Mouse (Mus musculus) embryo, embryonic 10 days (tissue): ENCODE measurements at regions not wholly inside any gene's neighbourhood (a gene's known extent, or its start where the extent isn't known, plus 50 kb on each side); places are given as distances from the start of the nearest gene placed in this dataset.

Experiments
- DNase-seq: peaks from one replicate; pipeline ENCODE4 v3.0.0-alpha.2; 2015; ENCODE audit warnings: low spot score

DNA sequence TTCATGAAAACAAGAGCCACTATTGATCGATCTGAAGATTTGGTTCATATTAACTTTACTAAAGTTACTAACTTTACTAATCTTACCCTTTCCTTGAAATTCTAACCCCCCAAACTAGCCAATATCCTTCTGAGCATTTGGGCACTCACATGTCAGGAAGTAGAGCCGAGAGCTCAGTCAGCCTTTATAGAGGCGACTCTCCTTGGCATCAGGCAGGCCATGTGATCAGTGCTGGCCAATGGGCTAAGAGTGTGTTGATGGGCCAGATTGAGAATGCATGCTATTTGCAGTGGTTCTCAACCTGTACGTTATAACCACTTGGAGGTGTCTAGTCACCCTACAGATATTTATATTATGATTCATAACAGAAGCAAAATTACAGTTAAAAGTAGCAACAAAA, 69.6 kb upstream of the Slc35b4 start:
- DNase-seq = no peak

DNA sequence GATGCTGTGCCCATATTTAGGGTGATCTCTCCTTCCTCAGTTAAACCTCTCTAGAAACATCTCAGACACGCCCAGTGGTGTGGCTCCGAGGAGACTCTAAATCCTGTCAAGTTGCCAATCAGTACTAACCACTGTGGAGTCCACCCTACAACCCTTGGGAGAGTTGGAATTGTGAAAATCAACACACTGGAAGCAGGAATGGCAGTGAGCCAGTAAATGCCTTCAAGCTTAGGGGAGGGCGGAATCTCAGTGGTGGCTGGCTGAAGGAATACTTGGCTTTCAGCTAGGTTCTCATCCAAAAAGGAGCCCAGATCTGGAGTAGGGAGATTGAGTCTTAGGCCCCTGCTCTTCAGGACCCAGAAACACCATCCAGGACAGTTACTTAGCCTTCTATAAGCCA, 66.1 kb upstream of the Slc35b4 start:
- no peak for DNase-seq

DNA sequence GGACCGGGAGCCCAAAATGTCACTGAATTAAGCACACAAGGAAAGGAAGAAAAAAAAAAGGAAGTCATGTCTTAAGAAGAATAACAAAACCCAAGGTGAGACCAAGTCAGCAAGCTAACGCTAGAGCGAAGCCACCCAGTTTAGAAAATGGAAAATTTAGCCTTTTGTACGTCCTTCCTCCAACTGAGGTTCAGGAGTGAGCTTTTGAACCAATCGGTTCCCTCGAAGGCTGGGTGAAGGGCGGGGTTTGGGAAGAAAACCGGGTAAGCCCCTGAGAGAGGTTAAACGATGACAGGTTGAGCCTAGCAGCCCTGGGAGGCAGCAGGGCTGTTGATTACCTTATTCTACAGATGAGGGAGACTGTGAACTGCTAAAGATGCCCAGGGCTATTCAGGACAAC, 65.6 kb upstream of the Slc35b4 start:
- no peak for DNase-seq

DNA sequence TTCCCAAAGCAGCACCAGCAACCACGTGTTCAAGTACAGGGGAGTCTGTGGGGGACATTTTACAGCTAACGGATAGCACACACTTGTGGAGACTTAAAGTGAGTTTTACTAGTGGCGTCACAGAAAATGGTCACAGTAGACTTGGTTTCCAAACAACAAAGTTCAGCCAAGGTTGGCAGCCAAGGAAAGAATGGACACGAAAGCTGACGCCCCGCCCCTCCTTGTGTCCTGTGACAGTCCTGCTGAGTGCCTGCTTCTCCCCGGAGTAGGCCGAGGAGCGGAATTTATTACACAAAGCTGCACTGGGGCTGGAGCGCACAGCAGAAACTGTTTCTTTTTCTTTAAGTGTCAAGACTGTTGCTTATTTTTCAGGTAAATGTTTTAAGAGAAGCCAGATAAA, 58.2 kb upstream of the Slc35b4 start:
- peak; percentile 23 for DNase-seq

DNA sequence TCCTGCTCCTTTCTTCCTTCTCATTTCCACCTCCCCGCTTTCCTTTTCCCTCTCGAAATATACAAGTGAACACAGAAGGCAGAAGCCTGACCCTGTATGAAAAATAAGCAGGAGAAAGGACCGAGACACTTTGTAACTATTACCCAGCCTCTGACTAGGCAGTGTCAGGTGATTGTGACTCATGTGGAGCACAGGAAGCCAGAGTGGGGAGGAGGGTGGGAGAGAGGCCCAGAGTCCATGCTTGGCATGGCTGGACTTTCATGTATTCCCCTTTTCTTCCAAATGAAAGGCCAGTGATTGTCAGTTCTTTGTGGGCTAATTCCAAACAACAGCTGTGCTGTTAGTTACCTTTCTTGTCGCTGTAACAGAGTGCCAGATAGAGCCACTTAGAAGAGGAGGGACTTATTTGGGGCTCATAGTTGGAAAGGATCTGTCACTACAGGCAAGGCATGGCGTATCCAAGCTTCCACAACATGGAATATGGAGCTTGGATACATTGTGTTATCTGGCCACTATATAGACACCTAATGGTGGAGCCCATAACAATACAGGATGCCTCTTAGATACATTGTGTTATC, 57.6 kb upstream of the Slc35b4 start:
- no peak for DNase-seq

DNA sequence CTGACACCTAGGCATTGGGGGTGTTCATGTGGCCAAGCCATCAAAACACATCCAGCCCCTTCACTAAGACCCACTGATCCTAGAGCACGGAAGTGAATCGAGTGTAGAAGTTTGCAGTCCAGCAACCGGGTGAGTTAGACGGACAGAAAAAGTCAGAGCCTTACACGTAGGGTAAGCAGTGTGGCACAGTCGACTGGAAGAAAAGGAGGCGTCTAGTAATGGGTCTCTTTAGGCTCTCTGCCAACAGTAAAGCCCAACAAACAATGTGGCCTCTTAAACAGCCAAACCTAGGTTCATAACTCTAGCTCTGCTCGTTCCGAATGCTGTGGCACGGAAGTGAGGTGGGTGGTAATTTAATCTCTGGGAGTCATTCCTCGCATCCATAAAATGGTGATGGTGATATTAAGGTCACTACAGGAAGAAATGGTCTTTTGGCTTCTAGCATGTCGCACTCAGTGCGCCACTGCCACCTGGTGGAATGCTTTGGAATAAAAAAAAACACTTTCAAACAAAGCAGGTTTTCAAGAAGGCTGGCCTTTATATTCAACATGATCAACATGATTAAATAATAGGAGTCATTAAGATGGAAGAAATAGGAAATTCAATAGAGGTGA, 54.0 kb upstream of the Slc35b4 start:
- DNase-seq = peak; percentile 69

DNA sequence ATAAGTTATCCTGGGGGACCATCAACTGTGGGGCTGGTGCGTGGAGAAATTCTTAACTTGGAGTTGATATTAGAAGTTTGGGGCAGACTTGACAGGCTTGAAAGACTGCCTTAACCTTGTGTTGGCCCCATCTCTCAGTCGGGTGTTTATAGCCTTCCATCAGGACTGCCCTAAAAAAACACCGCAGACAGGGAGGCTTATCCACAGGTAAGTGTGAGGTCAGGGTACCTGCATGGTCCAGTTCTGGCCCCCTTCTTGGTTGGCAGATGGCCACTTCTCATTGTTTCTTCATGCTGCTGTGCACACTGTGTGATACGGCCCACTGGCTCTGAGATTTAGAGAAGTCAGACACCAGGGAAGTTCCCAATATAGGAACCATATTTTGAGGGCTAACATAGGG, 50.2 kb upstream of the Slc35b4 start:
- no peak for DNase-seq
